Mouse (Mus musculus) cerebellum, adult 9-10 months (tissue): ENCODE measurements around the gene Naa38.

Experiments used
- DNase-seq: peaks from one replicate; pipeline ENCODE4 v3.0.0; 2022

Gene Naa38

GRCm38 (mm10) chr11:69415327-69415667, 20.0 kb downstream of the Naa38 start:
- peak; percentile 85 for DNase-seq

- peak; percentile 79 for DNase-seq
Measured at GRCm38 (mm10) chr11:69415668-69416451, 20.6 kb downstream of the Naa38 start.

- peak; percentile 56 for DNase-seq
Measured at GRCm38 (mm10) chr11:69416509-69416908, 21.2 kb downstream of the Naa38 start.

- no peak for DNase-seq
Measured at GRCm38 (mm10) chr11:69416921-69417448, 21.7 kb downstream of the Naa38 start.

DNA sequence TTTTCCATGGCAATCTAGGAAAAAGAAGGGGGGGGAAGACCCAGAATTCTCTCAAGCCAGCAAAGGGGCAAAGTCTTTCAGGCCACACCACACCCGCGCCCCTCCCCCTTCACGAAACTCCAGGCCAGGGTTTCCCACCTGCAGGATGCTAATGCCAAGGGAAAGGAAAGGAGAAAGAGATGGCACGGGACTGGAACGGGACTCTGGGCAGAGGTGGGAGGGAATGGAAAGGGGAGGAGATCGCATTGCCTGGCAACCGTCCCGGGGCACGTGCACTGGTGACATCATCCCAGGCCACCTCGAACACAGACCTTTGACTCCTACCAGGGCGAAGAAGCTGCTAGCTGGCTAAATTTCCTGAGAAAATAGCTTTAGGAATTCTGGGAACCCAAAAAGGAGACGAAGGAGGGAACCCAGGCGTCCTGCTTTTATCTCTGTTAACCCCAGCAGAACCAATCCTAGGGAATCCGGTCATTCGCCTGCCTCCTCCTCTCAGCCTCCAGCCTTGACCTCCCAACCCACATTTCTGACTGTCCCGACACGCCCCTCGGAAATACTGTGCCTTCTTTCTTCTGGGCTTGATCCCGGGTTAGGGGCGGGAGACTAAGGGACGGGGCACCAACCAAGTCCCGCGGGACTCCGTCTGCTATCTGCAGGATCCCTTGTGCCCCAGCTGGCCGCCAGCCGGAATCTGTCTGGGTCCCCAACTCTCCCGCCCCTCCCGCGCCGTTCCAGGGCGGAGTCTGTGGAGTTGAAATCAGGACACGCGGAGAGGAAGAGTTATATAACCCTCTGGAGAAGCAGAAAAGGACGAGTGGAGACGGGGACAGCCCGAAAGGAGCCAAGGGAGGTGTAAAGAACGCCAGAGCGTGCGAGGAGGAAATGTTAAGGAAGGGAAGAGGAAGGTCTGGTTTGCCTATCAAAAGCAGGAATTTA, 22.4 kb downstream of the Naa38 start:
- peak; percentile 98 for DNase-seq

- peak; percentile 96 for DNase-seq
Measured at GRCm38 (mm10) chr11:69418481-69419442, 23.5 kb downstream of the Naa38 start.

GRCm38 (mm10) chr11:69419443-69419812, 24.1 kb downstream of the Naa38 start:
- DNase-seq = peak; percentile 70

GRCm38 (mm10) chr11:69419813-69420553, 24.7 kb downstream of the Naa38 start:
- peak; percentile 75 for DNase-seq

GRCm38 (mm10) chr11:69420554-69421000, 25.3 kb downstream of the Naa38 start:
- no peak for DNase-seq

GRCm38 (mm10) chr11:69421131-69421977, 26.1 kb downstream of the Naa38 start:
- peak; percentile 54 for DNase-seq

- DNase-seq = peak; percentile 54
Measured at GRCm38 (mm10) chr11:69422842-69423241, 27.6 kb downstream of the Naa38 start.

- no peak for DNase-seq
Measured at GRCm38 (mm10) chr11:69423885-69424284, 28.6 kb downstream of the Naa38 start.

DNA sequence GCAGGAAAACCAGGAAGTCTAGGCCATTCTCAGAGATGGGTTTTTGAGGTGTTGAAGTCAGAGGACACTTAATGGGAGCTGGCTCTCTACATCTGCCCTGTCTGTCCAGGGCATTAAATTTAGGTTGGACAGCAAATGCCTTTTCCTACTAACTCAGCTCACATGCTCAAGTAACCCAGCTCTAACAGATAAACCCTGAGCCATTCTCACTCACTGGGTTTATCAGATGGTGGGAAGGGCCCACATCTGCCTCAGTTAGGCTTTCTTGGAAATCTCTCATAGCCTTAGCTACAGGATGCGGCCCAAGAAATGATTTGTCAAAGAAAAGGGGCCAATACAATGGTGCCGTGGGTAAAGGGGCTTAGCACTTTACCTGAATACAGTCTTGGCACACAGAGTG, 31.0 kb downstream of the Naa38 start:
- no peak for DNase-seq

DNA sequence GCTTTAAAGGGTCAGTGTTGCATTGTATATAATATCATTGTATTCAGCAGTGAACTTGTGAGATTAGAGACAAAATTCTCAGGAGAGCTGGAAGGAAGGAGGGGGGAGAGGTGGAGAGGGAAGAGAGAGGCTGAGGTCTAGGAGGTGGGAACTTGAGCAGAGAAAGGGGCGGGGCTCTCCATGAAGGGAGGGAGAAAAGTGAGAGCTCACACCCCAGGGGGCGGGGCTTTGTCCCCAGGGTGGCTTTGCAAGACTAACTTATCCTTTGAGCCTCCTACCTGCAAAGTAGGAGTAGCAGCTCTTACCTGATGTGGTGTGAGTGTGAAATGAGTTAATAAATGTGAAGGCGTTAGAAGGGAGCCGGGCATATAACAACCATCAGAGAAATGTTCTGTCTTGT, 33.5 kb downstream of the Naa38 start:
- DNase-seq = no peak

GRCm38 (mm10) chr11:69429313-69429712, 34.0 kb downstream of the Naa38 start:
- no peak for DNase-seq

DNA sequence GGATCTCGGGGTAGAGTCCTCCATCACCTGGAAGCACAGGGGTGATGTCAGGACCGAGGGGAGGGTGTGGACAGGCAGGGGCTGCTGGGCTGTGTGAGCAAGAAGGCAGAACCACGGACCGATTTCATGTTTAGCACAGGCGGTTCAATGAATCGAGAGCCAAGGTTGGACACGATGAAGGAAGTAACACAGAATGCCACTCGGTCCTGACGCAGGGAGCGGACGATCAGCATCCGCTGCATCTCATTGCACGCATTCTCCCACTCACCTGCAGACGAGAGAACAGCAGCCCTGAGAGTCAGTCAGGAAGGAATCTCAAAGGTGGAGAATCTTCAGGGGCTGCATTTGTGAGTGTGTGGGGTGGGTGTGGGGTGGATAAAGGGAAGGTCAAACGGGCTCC, 35.3 kb downstream of the Naa38 start:
- DNase-seq = no peak

DNA sequence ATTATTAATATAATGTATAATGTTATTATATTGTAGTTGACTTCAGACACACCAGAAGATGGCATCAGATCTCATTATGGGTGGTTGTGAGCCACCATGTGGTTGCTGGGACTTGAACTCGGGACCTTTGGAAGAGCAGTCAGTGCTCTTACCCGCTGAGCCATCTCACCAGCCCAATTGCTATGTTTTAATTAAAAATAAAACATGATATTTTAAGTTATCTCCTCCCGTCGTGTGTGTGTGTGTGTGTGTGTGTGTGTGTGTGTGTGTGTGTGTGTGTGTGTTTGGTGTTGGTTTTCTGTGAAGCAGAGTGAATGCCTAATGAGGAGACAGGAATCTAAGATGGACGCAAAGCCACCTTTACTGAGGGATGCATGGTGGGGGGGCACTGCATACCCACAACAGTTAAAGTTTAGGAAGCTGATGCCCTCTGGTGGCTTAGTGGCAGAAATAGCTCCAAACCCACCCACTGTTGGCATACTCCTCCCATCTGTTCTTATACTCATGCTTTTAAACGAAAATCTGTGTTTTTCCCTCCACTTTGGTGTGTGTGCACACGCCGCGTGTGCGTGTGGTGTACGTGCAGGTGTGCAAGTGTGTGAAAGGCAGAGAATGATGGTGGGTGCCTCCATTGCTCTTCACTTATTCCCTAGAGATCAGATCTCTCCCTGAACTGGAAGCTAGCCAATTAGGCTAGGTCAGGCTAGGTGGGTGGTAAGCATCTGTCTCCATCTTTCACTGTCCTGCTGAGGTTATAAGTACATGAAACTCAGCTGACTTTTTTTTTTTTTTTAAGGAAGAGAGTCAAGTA, 36.7 kb downstream of the Naa38 start:
- DNase-seq = peak; percentile 94

DNA sequence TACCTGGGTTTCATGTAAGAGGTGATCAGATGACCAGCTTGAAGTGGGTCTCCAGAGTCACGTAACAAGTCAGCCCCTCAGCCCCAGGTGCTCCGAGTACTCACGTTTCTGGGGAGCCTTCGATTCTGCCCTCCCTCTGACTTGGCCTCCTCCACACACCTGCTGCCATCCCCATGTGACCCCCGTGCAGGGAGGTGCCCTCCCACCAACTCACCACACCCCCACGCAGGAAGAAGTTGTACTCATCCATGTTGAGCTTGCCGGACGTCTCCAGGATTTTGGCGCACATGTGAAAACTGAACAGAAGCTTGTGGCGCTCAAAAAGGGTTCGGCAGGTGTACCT, 37.3 kb downstream of the Naa38 start:
- DNase-seq = no peak

- no peak for DNase-seq
Measured at GRCm38 (mm10) chr11:69433189-69433588, 37.9 kb downstream of the Naa38 start.

- no peak for DNase-seq
Measured at GRCm38 (mm10) chr11:69437291-69437690, 42.0 kb downstream of the Naa38 start.
